Mouse (Mus musculus) E14TG2a.4 (cell line): ENCODE results near the gene Evi2a.

Source experiments
- H3K27me3 ChIP-seq: 2 replicates; pipeline ENCODE4 v1.6.1; 2014; ENCODE audit warnings: low read length, control low read depth; ENCODE audit not compliant: insufficient read depth
- H3K36me3 ChIP-seq: 2 replicates; pipeline ENCODE4 v1.6.1; 2014; ENCODE audit warnings: low read length, control low read depth; ENCODE audit not compliant: insufficient read depth
- H3K4me1 ChIP-seq: replicated peaks from 2 replicates; pipeline ENCODE4 v1.6.1; 2014; ENCODE audit warnings: low read depth, low read length, control low read depth
- H3K4me3 ChIP-seq: replicated peaks from 2 replicates; pipeline ENCODE4 v1.5.1; 2014; ENCODE audit warnings: mild to moderate bottlenecking, low read length
- H3K9me3 ChIP-seq: 2 replicates; pipeline ENCODE4 v1.6.1; 2014; ENCODE audit warnings: low read length, control low read depth
- CTCF ChIP-seq: conservative IDR thresholded peaks from 2 replicates; pipeline ENCODE4 v1.5.1; 2014; ENCODE audit warnings: low read length
- NANOG ChIP-seq: IDR thresholded peaks from 2 replicates; pipeline ENCODE4 v1.6.1; 2014; ENCODE audit warnings: borderline replicate concordance, low read length, mixed read lengths
- POU5F1 ChIP-seq: IDR thresholded peaks from 2 replicates; pipeline ENCODE4 v1.6.1; 2014; ENCODE audit warnings: low read length, borderline replicate concordance

Evi2a gene

DNA sequence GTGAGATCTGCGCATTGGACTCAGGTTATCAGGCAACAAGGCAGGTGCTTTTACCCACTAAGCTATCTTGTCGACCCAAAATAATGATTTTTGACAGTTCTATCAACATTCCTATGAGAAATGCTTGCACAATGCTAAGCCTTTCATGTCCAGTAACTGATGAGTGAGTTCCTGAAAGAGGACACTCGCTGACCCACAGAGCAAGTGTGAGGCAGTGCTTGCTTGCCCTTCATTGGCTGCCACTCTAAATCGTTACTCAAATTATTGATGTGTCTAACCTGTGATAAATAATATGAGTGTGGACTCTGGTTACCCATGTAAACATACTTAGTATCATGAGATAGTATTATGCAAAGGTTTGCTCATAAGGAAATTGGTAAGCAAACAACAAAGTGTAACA is 30.1 kb upstream of the Evi2a start:
- Histone ChIP-seq H3K27me3 (no peaks in the 10 kb centered on the region), H3K36me3 (peaks cover 15% of the 10 kb centered on the region), H3K4me3 (no peak overlapping the region), H3K4me1 (no peaks in the 10 kb centered on the region), H3K9me3 (no peaks in the 10 kb centered on the region)
- TF ChIP-seq POU5F1, result no peak
- TF ChIP-seq CTCF, result no peak
- no peak for TF ChIP-seq NANOG

DNA sequence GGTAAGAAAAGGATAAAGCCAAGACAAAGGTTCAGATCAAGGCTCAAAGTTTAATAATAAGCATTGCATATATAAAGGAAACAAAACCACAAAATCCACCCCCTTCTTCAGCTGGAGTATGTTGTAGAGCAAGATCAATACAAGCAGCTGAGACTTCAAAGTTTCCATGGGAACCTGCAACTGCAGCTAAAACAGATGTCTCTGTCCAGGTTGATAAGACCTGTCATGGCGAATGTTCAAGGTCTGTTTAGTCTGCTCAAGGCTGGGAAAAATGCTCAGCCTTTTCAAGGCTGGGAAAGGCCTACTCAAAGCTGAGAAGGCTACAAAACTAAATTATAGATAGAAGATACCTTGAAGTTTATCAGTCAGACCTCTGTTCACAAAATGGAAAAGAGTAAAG is 22.2 kb upstream of the Evi2a start:
- no peaks in the 10 kb centered on the region for H3K9me3 ChIP-seq
- H3K4me1 ChIP-seq, result no peaks in the 10 kb centered on the region
- H3K27me3 ChIP-seq, result no peaks in the 10 kb centered on the region
- H3K4me3 ChIP-seq, result no peak overlapping the region
- TF ChIP-seq POU5F1 (no peak), NANOG (no peak), CTCF (no peak)
- peaks cover 18% of the 10 kb centered on the region; the same call in 1 of the 2 replicates for H3K36me3 ChIP-seq

DNA sequence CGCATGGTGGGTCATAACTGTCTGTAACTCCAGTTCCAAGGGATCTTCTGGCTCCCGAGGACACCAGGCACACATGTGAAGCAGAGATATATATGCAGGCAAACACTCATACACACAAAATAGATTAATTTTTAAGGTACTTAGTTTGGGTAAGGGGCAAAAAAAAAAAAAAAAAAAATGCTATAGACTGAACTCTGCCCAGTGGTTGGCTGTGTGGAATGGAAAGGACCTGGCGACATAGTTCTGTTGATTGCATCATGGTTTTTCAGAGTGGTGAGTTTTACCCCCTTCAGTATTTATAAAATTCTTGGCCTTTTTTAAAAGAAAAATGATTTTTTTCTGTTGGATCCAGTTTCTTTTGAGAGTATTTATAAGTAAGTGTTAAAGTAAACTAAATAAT is 5.9 kb upstream of the Evi2a start:
- TF ChIP-seq NANOG (no peak), POU5F1 (no peak), CTCF (no peak)
- Histone ChIP-seq H3K4me1 (no peaks in the 10 kb centered on the region), H3K4me3 (no peak overlapping the region), H3K36me3 (peaks cover 5% of the 10 kb centered on the region; the same call in 1 of the 2 replicates), H3K9me3 (no peaks in the 10 kb centered on the region), H3K27me3 (no peaks in the 10 kb centered on the region)

DNA sequence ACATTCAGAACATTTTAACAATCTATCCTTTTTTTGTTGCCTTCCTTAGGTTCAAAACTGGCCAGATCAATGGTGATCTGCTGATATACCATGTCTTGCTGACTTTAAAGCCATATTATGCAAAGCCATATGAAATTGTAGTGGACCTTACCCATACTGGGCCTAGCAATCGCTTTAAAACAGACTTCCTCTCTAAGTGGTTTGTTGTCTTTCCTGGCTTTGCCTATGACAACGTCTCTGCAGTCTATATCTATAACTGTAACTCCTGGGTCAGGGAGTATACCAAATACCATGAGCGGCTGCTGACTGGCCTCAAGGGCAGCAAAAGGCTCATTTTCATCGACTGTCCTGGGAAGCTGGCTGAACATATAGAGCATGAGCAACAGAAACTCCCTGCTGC is 5.1 kb upstream of the Evi2a start:
- TF ChIP-seq POU5F1 (no peak), NANOG (no peak), CTCF (no peak)
- Histone ChIP-seq H3K27me3 (no peaks in the 10 kb centered on the region), H3K36me3 (peaks cover 5% of the 10 kb centered on the region; the same call in 1 of the 2 replicates), H3K4me3 (no peak overlapping the region), H3K9me3 (no peaks in the 10 kb centered on the region), H3K4me1 (no peaks in the 10 kb centered on the region)

DNA sequence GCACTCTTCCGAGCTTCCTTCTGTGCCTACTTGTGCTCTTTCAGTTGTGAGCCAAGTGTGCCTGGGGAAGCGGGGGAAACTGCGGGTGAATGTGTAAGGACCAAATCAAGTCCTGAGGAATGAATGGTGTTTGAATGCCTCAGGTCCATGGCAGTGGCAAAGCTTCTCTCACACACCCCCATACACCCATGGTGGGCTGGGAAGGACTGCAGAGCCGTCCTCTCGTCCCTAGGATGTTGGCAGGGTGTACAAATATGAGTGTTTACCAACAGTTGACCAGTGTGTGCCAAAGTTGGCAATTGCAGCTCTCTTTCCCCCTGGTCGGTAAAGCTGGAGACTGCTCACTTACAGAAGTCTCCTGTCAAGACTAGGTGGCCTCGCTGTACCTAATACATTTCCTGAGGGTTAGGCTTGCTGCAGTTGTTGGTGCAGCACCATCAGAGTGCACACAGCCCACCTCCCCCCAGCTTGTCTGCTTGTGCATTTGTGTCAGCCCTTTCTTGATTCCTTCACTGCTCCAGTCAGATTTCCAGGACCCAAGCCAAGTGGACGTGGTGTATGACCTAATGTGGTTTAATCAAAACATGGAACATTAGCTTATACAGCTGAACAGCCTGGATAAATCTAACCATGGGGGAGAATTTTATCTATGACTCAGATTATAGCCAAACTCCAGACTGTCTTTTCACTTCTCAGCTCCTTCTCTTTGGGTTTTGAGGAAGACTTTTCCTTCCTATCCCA is 3.7 kb upstream of the Evi2a start:
- peaks cover 5% of the 10 kb centered on the region; the same call in 1 of the 2 replicates for H3K36me3 ChIP-seq
- TF ChIP-seq NANOG (no peak), CTCF (no peak), POU5F1 (no peak)
- H3K4me1 ChIP-seq, result no peaks in the 10 kb centered on the region
- no peaks in the 10 kb centered on the region for H3K27me3 ChIP-seq
- no peak overlapping the region for H3K4me3 ChIP-seq
- H3K9me3 ChIP-seq, result no peaks in the 10 kb centered on the region

DNA sequence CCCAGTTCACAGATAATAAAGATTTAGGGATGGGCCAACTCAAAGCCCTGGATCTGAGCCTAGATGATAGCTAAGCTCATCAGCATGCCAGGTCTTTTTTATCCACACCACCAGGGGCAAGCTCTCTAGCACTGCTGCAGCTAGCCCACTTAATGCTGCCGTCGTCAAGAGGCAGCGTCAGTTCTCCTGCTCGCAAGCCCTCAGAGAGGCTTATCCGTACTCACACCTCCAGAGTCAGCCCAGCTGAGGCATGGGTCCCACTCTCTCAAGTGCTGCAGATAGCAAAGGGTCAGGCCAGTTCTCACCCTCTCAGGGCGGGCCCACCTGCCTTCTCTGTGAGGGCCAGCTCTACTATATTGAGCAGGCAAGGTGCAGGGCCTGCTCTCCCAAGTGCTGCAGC is 2.9 kb upstream of the Evi2a start:
- no peak for TF ChIP-seq POU5F1
- no peak for TF ChIP-seq CTCF
- no peak for TF ChIP-seq NANOG
- H3K4me1 ChIP-seq, result no peaks in the 10 kb centered on the region
- H3K36me3 ChIP-seq, result peaks cover 5% of the 10 kb centered on the region; the same call in 1 of the 2 replicates
- no peaks in the 10 kb centered on the region for H3K9me3 ChIP-seq
- H3K4me3 ChIP-seq, result no peak overlapping the region
- H3K27me3 ChIP-seq, result no peaks in the 10 kb centered on the region

DNA sequence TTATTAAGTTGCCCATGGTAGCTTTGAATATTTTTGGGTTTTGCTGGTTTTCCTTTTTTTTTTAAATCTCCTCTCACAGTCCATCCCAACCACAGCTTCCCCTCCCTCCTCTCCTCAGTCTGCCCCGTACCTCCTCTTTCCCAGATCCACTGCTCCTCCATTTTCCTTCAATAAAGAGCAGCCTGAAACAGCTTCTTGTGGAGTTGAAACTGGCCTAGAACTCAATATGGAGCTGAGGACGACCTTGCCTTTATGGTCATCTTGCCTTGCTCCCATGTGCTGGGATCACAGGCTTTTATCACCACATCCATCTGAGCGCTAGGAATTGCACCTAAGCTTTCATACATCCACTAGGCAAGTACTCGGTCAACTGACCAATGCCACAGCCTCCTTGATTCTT is 1.1 kb upstream of the Evi2a start:
- no peak for TF ChIP-seq CTCF
- no peak for TF ChIP-seq NANOG
- no peak for TF ChIP-seq POU5F1
- Histone ChIP-seq H3K4me3 (no peak overlapping the region), H3K27me3 (no peaks in the 10 kb centered on the region), H3K9me3 (no peaks in the 10 kb centered on the region), H3K36me3 (0 out of 2 replicates have a peak, but pooled peaks cover 3% of the 10 kb centered on the region), H3K4me1 (no peaks in the 10 kb centered on the region)

DNA sequence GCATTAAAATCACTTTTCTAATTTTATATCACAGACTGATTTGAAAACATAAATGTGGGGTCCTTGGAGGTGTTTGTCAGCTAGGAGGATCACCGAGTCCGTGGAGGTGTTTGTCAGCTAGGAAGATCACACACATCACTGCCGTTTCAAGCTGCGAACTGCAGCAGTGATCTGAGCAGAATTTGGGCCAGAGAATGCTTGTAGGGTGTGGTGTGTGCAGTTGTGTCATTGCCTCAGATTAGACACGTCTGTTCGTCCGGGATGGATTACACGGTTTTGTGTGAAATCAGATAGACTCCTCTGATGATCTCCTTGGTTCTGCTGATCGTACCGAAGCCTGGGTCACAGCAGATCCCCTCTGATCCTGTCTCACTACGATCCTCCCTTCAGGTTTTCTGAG is 365 bp upstream of the Evi2a start:
- no peaks in the 10 kb centered on the region for H3K9me3 ChIP-seq
- H3K36me3 ChIP-seq, result 0 out of 2 replicates have a peak, but pooled peaks cover 3% of the 10 kb centered on the region
- H3K4me1 ChIP-seq, result no peaks in the 10 kb centered on the region
- TF ChIP-seq POU5F1 (no peak), NANOG (no peak), CTCF (no peak)
- H3K4me3 ChIP-seq, result no peak overlapping the region
- H3K27me3 ChIP-seq, result no peaks in the 10 kb centered on the region
